Mouse (Mus musculus) CH12.LX (cell line): ENCODE data around the gene Ncam2.

ENCODE experiments used
- CTCF ChIP-seq, 2 experiments: IDR thresholded peaks in 1 of 2; conservative IDR thresholded peaks in 1 of 2; 2 replicates each; pipeline ENCODE4 v1.5.1; 2011 to 2012; ENCODE audit warnings: low read depth in 2 of 2, low read length in 2 of 2, improper control_type of control experiment in 1 of 2, inconsistent platforms in 1 of 2, mild to moderate bottlenecking in 1 of 2, moderate library complexity in 1 of 2
- HCFC1 ChIP-seq: IDR thresholded peaks from 2 replicates; pipeline ENCODE4 v1.6.1; 2012; ENCODE audit warnings: low read depth, mild to moderate bottlenecking, inconsistent platforms, low read length, improper control_type of control experiment
- JUND ChIP-seq: conservative IDR thresholded peaks from 2 replicates; pipeline ENCODE4 v1.6.1; 2011; ENCODE audit warnings: low read depth, low read length, improper control_type of control experiment
- MYC ChIP-seq: IDR thresholded peaks from 2 replicates; pipeline ENCODE4 v1.6.1; 2011; ENCODE audit warnings: low read depth, mild to moderate bottlenecking, improper control_type of control experiment, low read length
- NRF1 ChIP-seq: IDR thresholded peaks from 2 replicates; pipeline ENCODE4 v1.6.1; 2014; ENCODE audit warnings: low read depth, mild to moderate bottlenecking, inconsistent platforms, low read length, improper control_type of control experiment, moderate library complexity
- POLR2A ChIP-seq: IDR thresholded peaks from 2 replicates; pipeline ENCODE4 v1.6.1; 2011; ENCODE audit warnings: low read depth, mild to moderate bottlenecking, improper control_type of control experiment, low read length
- POLR2AphosphoS2 ChIP-seq: IDR thresholded peaks from 2 replicates; pipeline ENCODE4 v1.6.1; 2011; ENCODE audit warnings: low read depth, low read length, improper control_type of control experiment
- RAD21 ChIP-seq: IDR thresholded peaks from 2 replicates; pipeline ENCODE4 v1.6.1; 2011; ENCODE audit warnings: low read depth, mild to moderate bottlenecking, low read length, improper control_type of control experiment, moderate library complexity
- SIN3A ChIP-seq: IDR thresholded peaks from 2 replicates; pipeline ENCODE4 v1.6.1; 2012; ENCODE audit warnings: low read length, improper control_type of control experiment, inconsistent platforms
- TBP ChIP-seq: conservative IDR thresholded peaks from 2 replicates; pipeline ENCODE4 v1.6.1; 2011; ENCODE audit warnings: low read depth, low read length, improper control_type of control experiment
- USF1 ChIP-seq: IDR thresholded peaks from 2 replicates; pipeline ENCODE4 v1.6.1; 2014; ENCODE audit warnings: low read depth, mild to moderate bottlenecking, inconsistent platforms, low read length, improper control_type of control experiment
- ZC3H11A ChIP-seq: IDR thresholded peaks from 2 replicates; pipeline ENCODE4 v1.6.1; 2012; ENCODE audit warnings: low read depth, mild to moderate bottlenecking, inconsistent platforms, low read length, improper control_type of control experiment
- ZNF384 ChIP-seq: IDR thresholded peaks from 2 replicates; pipeline ENCODE4 v1.6.1; 2012; ENCODE audit warnings: low read depth, low read length, improper control_type of control experiment, inconsistent platforms

- TF ChIP-seq CTCF (conservative IDR thresholded peaks at IDR 0.05 in 1 of 2, IDR thresholded peaks at IDR 0.05 in 1 of 2; ENCODE audit: low read depth in 2 of 2, low read length in 2 of 2) = no peak
- no peak for TF ChIP-seq ZC3H11A
- no peak for TF ChIP-seq POLR2A
- no peak for TF ChIP-seq SIN3A
- no peak for TF ChIP-seq MYC
- no peak for TF ChIP-seq RAD21
- TF ChIP-seq USF1 = no peak
- no peak for TF ChIP-seq ZNF384
- no peak for TF ChIP-seq HCFC1
- no peak for TF ChIP-seq NRF1
- no peak for TF ChIP-seq JUND
- TF ChIP-seq POLR2AphosphoS2 = no peak
- no peak for TF ChIP-seq TBP
These were observed 84.7 kb downstream of the Ncam2 start for GRCm38 (mm10) chr16:81284859-81285837.
